Mouse (Mus musculus) lung, postnatal 4 days (tissue): ENCODE data around the gene Vmn2r89.
"Not testable (repeated sequence)": the region's sequence is repeated elsewhere in the genome, so short reads cannot be mapped to it uniquely, and the experiment has no call there.

ENCODE experiments used
- DNase-seq, 2 experiments: peaks; one replicate each; pipeline ENCODE4 v3.0.0; 2021

Gene Vmn2r89

DNA sequence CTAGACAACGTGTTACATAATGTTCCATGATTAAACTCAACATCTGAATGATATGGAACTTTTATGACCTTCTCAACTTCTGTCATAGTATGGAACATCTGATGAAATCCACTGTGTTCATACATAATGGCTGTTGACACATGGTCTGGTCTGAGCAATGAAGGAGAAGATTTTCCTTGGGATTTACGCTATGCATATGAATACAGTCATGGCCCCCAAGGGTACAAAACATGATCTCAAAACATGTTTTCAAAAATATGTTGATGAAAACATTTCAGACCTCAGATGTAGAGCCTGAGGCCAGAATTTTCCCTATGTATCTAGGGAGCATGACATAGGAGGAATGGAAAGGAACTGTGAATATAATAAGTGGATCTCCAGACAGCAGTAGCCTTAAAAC, at the start of gene Vmn2r89:
Gene Vmn2r89, plus strand, starts transcription at position 301 of the 400 bp plus-strand sequence.
- DNase-seq, result not testable (repeated sequence)

DNA sequence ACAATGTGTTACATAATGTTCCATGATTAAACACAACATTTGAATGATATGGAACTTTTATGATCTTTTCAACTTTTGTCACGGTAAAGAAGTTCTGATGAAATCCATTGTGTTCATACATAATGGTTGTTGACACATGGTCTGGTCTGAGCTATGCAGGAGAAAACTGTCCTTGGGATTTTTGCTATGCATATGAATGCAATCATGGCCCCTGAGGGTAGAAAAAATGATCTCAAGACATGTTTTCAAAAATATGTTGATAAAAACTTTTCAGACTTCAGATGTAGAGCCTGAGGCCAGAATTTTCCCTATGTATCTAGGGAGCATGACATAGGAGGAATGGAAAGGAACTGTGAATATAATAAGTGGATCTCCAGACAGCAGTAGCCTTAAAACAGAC, 41.1 kb upstream of the Vmn2r89 start, which contains the start of gene Vmn2r88:
Gene Vmn2r88, plus strand, starts transcription at position 301 of the 400 bp plus-strand sequence.
- DNase-seq, result no peak

DNA sequence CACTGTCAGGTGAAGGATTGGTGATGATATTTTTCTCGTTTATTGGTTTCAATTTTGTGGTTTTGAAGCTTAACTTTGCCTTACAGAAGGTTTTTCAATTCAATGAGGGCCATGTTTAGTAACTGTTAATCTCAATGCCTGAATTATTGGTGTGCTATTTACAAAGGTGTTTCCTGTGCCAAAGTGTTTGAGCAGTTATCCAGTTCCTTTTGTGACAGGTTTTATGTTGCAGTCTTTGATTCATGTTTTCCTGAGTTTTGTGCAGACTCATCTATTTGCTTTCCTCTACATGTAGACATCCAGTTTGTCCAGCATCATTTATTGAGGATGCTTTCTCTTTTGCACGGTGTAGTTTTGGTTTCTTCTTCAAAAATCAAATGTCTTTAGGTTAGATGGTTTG, 27.8 kb upstream of the Vmn2r89 start:
- DNase-seq, result no peak

DNA sequence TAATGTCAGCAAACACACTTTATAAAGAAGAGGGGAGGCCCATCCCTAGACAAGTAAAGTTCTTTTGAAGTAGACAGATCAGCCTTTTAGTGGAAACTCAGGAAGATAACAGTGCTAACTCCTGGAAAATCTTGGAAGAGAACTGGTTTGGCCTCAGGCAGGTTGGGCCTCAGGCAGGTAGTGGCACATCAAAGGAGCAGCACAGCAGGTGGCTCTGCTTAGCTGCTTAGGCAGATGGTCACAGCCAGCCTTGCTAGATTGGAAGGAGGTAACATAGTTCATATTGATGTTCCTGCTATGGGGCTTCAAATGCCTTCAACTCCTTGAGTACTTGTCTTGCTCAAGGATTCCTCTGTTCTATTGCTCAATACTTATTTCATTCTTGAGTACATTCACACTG, 21.5 kb upstream of the Vmn2r89 start:
- DNase-seq, result not testable (repeated sequence)

DNA sequence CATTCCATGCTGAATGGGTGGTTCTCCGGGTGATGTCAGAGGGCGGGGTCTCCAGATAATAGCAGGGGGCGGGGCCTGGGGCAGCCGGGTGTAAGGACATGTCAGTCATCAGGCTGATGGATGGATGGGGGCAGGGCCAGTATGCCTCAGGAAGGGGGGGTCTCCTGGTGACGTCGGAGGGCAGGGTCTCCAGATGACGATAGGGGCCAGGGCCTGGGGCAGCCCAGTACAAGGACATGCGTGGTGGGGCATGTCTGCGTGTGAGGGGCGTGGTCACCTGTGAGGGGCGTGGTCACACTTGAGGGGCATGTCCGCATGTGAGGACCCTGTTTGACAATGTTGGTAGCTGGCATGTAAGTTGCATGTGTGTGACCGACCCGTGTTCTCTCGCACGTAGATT, 17.1 kb upstream of the Vmn2r89 start:
- DNase-seq, result no peak

DNA sequence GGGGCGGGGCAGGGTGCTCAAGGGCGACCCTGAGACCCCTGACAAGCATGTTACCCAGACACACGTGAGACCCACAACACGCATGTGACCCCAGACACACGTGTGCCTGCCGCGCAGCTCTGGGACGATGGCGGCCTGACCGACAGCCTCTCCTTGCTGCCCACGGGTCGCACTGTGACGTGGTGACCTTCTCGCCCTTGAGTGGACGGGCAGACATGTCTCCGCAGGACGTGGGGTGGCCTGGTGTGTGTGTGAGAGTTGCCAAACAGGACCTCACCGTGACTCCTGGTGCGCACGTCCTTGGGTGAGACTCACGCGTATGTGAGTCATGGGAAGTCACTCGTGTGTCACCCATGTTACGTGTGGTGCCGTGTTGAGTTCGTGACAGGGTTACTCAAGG, 16.6 kb upstream of the Vmn2r89 start:
- DNase-seq, result no peak

DNA sequence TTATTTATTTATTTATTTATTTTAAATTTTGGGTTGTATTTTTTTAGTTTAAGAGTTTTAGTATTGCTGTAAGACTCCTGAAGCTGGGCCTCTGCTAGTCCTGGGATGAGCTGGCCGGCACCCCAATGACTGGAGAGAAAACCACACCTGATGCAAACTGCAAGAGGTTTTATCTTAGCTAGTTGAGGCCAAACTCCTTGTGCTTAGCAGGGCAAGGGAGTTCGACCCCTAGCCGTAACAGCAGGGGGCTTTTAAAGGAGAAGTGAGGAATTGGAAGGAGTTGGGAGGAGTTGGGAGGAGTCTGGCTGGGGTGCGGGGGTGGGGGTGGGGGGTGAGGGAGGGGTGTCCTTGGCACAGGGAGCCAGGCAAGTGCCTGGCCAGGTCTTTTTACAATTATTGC, 12.7 kb upstream of the Vmn2r89 start:
- no peak for DNase-seq

DNA sequence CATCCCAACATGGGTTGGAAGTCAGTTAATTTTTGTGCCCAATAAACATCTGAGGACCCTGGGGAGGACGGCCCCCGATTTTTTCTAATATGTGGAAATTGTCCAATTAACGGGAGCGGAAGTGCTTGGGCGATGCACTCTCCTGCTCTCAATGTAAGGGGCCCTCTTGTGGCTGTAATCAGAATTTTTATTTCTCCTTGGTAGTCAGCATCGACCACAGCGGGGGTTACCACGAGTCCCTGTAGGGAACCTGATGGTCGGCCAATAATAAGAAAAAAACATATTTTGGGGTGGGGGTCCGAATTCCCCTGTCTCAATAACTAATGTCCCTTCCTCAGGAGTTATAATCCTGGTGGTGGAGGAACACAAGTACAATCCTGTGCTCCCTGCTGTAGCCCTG, 28.6 kb downstream of the Vmn2r89 start:
- not testable (repeated sequence) for DNase-seq

DNA sequence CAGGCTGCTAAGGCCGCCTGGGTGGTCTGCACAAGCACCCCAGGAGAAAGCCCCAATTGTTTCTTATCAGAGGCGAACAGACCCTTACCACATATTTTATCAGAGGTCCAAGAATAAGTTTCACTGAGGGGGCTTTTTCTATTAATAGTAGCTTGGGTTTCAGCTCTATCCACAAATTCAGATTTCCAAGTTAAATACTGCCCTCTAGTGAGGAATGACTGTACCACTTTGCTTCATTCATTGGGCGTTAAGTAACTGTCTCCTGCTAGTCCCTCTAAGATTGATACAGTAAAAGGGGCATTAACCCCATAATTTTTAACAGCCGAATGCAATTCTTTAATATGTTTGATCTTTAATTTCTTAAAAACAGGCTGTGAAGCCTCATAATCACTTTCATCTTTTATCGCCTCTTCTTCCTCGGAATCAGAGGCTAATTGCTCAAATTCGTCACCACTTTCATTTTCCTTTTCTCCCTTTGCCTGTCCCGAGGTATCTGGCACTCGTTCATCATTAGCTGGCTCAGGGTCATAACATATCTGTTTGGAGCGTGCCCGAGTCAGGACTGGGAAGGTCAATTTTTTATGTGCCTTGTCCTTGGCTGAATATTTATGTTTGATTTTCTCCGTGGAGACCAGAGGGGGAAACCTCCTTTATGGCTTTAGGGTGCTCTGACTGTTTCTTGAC, 29.8 kb downstream of the Vmn2r89 start:
- not testable (repeated sequence) for DNase-seq

DNA sequence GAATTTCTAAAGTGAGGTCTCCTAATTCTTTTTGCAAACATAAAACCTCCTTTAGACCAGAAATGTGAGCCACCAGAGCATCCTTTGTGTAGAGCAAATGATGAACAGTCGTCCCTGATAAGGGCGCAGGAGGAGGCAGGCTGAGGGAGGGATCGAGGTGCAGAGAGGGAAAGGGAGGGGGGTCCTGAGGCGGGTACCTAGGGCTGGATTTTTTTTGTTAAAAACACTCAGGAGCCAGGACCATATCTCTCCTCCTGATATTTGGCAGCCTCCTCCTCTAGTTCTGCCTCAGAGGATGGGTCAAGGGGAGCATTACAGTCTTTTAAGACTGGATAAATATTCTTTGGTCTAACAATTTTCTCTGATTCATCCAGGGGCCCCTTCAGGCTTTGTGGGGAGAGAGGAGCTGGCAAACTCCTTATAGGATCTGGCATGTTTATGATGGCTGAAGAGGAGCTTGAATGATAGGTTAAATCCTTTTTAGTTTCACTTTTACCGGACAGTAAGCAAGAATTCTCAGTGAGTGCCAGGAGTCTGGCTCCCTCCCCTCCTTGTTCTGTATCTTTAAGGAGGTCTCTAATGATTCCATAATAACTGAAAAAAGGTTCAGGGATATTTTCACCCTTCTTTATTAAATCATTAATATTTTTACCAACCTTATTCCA, 30.5 kb downstream of the Vmn2r89 start:
- no peak for DNase-seq

DNA sequence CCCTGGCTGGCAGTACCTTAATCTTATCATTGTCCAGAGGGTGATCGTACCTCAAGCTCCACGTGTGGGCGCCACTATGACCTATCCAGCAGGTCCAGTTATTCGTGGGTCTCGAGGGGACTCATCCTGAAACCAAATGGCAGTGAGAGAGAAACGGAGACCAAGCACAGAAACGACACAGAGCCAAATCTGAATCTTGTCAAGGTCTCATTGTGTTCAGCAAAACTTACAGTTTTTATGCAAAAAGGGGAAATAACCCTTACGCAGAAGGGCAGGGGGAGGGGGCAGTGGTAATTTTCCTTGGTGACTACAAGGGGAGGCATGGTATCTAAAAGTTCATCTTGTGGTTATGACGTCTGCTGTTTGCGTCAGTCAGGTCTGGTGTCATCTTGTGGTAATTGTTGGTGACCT, 31.3 kb downstream of the Vmn2r89 start:
- DNase-seq, result not testable (repeated sequence)

DNA sequence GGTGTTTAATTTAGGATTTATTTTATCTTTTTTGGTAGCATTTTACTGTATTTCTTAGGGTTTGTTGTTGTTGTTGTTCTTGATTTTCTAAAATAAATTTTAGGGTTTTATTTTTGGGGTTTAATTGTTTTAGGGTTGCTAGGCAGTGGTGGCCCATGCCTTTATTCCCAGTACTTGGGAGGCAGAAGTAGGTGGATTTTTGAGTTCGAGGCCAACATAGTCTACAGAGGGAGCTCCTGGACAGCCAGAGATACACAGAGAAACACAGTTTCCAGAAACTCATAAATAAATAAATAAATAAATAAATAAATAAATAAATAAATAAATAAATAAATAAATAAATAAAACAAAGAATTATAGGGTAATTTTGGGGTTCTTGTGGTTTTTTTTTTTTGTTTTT, 32.0 kb downstream of the Vmn2r89 start:
- DNase-seq, result no peak

DNA sequence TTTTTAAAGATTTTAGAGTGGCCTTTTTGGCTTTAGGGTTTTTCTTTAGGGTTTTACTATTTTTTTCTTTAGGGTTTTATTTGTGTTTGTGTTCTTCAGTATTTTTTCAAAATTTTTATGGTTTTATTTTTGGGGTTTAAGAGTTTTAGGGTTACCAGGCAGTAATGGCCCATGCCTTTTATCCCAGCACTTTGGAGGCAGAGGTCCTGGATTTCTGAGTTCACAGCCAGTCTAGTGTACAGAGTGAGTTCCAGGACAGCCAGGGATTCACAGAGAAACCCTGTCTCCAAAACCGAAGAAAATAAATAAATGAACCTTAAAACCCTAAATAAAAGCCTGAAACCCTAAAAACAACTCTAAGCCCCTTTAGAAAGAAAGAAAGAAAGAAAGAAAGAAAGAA, 34.5 kb downstream of the Vmn2r89 start:
- no peak for DNase-seq

DNA sequence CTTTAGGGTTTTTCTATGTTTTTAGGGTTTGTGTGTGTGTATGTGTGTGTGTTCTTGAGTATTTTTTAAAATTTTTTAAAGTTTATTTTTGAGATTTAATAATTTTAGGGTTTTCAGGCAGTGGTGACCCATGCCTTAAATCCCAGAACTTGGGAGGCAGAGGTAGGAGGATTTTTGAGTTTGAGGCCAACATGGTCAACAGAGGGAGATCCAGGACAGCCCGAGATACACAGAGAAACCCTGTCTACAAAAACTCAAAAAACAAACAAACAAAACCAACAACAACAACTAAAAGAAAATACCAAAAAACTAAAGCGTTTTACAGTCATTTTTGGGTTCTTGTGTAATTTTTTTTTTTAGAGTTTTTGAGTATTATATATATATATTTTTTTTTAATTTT, 44.1 kb downstream of the Vmn2r89 start:
- DNase-seq, result no peak

DNA sequence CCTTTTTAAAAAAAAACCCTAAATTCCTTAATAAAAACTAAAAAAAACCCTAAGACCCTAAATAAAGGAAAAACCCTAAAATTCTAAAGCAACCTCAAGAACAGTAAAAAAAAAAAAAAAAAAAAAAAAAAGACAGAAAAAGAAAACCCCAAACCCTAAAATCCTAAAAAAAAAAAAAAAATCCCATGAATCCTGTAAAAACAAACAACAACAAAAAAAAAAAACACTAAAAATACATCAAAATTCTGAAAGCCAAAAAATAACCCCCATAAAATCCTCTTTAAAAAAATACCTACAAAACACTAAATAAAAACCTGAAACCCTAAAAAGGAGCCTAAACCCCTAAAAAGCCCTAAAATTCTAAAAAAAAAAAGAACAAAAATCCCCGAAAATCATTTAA, 45.3 kb downstream of the Vmn2r89 start:
- no peak for DNase-seq

DNA sequence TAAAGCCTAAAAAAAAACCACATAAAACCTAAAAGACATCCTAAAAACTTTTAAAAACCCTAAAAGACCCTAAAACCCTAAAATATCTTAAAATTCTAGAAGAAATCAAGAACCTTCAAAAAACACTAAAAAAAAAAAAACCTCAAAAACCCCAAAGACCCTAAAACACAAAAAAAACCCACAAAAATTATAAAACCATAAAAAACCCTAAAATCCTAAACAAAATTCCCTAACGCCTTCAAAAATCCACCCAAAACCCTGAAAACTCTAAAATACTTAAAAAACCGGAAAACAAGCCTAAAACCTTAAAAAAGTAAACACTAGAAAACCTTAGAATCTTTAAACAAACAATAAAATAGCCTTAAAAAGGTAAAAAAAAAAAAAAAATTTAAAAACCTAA, 46.3 kb downstream of the Vmn2r89 start:
- no peak for DNase-seq

DNA sequence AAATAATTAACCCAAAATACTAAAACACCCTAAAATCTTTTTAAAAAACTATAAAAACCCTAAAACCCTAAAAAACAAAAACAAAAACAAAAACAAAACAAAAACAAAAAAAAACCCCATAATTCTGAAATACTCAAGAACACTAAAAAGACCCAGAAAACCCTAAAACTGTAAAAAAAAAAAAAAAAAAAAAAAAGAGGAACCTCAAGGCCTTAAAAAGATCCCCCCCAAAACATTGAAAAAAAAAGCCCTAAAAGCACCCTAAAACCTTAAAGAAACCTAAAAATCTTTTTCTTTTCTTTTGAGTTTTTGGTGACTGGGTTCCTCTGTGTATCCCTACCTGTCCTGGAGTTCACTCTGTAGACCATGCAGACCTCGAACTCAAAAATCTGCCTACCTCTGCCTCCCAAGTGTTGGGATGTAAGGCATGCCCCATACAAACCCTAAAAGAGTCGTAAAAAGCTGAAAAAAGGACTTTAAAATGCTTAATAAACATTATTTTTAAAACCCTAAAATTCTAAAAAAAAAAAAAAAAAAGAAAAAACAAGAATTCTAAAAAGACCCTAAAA, 48.1 kb downstream of the Vmn2r89 start:
- DNase-seq, result no peak

DNA sequence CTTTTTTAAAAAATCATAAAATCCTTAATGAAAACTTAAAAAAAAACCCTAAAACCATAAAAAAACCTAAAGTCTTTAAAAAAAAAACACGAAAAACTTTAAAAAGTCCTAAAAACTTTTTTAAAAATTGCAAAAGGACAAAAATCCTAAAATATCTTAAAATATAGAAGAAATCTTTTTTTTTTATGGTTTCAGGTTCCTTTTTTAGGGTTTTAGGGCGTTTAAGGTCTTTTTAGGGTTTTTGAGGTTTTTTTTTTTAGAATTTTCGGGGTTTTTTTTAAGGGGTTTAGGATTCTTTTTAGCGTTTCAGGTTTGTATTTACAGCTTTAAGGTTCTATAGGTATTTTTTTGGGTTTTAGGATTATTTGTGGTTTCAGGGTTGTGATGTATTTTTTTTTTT, 48.8 kb downstream of the Vmn2r89 start:
- no peak for DNase-seq

DNA sequence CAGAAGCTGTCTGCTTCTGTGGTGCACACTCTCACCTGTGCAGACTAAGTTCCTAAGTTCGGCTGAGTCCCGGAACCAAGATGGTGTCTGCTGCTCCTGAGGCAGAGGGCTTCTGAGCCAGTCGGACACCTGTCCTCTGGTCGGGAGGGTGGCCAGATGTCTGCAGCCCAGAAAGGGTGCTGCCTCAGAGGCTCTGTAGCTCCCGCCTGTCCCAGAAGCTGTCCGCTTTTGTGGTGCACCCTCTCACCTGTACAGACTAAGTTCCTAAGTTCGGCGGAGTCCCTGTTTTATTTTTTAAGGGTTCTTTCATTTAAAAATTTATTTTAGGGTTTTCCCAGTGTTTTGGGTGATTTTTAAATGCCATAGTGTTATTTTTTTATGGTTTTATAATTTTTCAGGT, 55.8 kb downstream of the Vmn2r89 start:
- DNase-seq, result no peak
